Mouse (Mus musculus) hindlimb bud, embryonic 11.5 days (tissue): ENCODE measurements around the gene Extl1.
"Not testable (repeated sequence)": the region's sequence is repeated elsewhere in the genome, so short reads cannot be mapped to it uniquely, and the experiment has no call there.

Source experiments
- DNase-seq: peaks from one replicate; pipeline ENCODE4 v3.0.0-alpha.2; 2012; ENCODE audit warnings: low read depth, low spot score; ENCODE audit errors: extremely low spot score

The Extl1 gene

DNA sequence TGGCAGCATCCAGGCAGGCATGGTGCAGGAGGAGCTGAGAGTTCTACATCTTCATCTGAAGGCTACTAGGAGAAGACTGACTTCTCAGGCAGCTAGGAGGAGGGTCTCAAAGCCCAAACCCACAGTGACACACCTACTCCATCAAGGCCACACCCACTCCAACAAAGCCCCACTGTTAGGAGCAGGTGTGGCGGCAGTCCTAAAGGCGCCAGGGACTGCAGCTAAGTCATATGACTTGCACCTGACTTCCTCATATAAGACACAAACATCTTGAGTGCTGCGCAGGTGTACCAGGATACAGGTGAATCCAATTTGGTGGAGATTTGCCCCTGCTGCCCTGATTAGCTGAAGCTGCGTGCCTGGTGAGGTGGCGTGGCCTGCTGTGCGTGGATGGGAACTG lies at the start of gene Extl1:
Extl1 (minus strand) TSS at position 101 of the 400 bp plus-strand sequence.
- DNase-seq = not testable (repeated sequence)

DNA sequence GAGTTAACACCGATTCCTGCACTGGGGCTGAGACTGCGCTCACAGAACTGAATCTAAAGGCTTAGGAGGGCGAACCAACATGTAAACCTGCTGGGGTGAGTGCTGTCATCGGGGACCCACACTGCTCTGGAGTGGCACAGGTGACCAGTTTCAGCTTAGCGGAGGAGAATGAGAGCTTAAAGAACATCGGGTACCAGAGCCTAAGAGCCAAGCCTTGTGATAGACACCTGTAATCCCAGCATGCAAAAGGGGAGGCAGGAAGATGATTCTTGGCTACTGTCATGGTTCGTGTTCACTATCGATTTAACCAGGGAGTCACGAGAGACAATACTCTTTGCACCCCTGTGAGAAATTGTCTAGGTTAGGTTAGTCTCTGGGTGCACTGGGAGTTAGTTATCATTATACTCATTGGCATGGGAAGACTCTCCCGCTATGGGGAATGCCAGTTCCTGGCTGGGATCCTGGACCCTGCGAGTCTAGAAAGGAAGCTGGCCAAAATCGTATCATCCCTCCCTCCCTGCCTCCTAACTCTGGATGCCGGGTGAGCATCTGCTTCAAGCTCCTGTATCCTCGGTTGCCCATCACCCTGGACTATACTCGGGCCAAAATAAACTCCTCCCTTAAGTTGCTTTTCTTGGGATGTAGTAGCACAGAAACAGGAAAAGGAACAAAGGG lies 49.2 kb upstream of the Extl1 start:
- no peak for DNase-seq

DNA sequence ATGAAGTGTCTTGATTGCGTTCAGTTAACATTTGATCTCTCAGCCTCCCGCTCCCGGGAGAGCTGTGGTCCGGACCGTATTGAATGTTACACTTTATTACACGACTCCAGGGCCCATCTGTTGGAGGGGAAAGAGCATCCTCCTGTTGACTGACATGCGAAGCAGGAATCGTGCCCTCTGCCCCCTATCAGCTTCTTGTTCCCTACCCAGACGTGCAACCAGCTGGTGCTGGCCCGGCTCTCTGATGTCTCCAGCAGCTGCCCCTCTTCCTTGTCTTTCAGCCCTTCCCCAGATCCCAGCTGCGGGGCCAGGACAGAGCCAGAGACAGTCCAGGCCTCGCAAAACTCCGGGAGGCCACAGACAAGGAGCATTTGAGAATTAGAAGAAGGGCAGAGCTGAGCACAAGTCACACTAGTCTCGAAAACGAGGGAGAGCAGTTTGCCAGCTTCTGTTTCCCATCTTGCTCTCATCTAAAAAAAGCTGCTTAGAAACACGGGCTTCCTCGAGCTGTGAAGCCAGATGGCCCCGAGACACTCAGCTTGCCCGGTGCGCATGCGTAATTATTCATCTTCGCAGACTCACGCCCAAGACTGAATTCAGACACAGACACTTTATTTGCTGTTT lies 46.8 kb upstream of the Extl1 start:
- no peak for DNase-seq

DNA sequence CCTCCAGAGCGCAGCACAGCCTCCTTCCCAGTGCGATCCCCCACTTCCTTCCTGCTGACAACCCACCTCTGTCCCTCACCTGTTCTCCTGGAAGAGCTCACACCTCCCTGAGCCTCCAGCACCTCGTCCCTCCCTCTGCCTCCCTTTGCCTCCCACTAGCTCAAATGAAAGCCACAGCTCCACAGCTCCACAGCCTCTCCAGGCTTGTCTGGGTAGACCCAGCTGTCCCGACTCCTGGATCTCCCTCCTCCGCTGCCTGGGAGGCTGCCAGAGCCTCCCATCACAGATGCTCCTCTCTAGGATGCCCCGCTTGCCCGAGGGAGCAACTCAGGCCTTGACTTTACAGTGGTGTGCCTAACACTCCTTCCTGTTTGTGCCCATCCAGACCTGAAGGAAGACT lies 41.4 kb upstream of the Extl1 start:
- no peak for DNase-seq

DNA sequence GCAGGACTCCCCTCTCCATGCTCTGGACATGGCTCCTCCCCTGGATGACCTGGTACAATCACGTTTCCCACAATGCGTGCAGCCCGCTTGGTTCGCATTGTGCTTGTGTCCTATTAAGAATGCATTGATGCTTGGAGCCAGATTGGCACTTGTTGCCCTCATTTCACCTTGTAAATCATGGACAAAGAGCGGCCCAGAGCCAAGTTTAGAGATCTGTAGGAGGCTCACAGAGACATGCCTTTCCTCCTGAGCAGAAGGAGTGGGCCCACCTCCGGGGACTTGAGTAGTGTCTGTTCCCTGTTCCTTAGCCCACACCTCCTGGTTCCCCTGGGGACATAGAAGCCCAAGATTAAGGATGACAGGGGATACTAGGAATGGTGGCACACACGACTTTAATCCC lies 40.3 kb upstream of the Extl1 start:
- DNase-seq = no peak

DNA sequence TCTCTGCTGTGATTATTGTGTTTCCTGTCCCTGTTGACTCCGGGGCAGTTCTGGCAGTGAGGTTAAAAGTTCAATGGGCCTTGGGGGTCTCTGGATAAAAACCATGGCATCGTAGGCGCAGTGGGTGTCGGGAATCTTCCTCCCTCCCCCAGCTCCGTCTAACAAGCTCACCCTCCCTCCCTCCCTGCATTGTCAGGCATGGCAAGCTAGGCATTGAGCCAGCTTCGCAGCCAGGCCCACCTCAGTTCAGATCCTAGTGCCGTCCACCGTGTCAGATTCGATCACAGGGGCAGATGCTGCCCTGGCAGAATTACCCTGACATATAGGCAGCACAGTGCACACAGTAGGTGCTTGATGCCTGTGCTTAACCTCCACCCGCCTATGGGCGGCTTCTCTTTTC lies 38.3 kb upstream of the Extl1 start:
- DNase-seq = no peak

DNA sequence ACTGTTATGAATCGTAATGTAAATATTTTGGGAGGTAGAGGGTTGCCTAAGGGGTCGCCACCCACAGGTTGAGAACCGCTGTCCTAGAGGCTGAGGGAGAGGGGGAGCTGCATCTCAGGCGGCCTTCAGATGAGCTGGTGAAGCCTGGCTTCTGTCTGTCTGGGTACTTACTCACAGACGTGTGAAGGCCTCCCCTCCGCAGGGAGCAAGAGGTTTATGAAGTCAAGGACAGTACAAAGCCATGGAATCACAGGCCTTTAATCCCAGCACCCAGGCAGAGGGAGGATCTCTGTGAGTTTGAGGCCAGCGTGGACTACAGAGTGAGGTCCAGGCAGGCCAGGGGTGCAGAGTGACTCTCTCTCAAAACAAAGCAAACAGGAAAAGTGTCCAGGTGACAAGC lies 33.5 kb upstream of the Extl1 start:
- DNase-seq = no peak

DNA sequence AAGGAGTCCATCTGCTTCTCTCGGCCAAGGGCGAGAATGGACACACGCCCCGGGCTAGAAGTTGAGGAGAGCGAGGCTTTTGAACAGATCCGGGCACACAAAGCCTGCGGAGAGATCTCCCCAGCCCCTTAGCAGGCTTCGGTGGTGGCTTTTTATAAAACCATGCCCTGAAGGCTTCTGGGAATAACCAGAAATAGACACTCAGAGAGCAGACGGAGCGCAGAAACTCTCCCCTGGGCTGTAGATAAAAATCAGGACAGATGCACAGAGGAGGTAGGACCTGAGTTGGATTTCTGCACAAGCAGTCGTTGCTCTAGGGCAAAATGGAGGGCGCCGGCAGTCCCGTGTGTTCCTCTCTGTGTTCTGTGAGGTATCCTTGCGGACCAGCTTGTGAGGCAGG lies 33.0 kb upstream of the Extl1 start:
- no peak for DNase-seq

DNA sequence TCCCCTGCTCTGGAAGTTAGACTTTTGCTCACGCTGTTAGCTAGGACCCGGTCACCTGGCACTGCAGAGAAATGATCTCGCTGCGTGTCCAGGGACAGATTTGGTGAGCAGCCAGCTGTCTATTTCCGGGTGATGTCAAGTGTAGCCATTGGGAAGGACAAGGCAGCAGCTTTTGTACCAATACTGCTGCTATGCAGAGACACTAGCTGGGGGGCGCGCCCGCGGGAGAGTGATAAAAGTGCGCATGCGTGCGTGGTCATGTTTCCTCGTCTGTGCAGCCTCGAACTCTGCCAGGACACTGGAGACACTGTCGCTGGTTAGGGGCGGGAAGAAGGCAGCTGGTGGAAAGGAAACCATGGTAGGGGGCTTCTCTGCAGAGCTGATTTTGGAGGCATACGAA lies 32.5 kb upstream of the Extl1 start:
- DNase-seq = no peak

DNA sequence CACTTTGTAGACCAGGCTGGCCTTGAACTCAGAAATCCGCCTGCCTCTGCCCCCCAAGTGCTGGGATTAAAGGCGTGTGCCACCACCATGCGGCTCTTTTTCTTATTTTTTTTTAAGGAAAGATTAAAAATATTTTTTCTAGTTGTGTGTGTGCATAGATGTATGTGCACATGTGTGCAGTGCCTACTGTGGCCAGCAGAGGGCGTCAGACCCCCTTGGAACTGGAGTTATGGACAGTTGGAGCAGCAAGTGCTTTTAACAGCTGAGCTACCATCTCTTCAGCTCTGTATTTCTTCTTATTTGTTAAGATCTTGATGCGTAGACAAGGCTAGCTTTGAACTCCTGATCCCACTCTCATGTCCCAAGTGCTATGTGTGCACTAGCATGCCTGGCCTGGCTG lies 25.6 kb upstream of the Extl1 start:
- DNase-seq = no peak

DNA sequence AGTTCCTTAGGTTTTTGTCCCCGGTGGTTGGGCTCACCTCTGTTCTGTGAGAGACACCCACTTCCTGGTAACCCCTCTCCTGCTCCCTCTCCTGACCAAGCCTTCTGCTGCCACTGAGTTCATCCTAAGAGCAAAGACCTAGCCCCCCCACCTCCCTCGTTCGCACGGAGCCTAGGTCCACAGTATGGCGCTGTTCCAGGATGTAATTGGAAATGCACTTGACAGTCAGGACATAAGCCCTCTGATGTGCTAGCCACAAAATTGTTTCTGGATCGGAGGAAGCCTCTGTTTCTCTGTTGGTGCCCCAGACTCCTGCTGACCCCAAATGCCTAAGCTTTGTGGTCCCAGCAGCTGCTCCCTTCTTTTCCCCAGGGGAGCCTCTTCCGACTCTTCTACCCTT lies 20.1 kb upstream of the Extl1 start:
- no peak for DNase-seq

DNA sequence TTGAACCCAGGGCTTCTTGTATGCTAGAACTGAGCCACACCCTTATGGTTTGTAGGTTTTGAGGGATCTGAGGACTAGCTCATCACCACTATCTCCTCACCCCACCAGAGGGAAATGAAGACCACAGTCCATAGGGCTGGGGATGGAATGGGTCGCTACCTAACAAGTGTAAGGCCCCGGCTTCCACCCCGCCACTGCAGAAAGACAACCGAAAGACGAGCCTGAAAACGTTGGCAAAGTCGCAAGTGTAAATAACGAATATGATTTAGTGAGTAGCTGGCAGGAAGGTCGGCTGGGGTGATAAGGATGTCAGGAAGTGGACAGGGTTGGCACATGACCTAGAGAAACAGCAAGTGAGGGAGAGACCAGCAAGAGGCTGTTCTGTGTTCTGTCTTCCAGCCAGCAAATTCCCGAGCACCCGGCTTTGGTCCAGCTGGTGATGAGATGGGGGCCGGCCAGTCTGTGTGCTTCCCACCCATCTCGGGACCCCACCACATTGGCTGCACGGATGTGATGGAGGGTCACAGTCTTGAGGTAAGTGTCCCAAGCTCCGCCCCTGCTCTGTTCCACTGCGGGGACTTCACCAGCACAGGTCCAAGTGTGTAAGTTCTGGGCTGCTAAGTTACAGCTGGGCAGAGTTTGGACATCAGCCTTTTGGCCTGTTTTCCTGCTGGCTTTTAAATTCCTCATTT lies 19.1 kb upstream of the Extl1 start:
- no peak for DNase-seq

DNA sequence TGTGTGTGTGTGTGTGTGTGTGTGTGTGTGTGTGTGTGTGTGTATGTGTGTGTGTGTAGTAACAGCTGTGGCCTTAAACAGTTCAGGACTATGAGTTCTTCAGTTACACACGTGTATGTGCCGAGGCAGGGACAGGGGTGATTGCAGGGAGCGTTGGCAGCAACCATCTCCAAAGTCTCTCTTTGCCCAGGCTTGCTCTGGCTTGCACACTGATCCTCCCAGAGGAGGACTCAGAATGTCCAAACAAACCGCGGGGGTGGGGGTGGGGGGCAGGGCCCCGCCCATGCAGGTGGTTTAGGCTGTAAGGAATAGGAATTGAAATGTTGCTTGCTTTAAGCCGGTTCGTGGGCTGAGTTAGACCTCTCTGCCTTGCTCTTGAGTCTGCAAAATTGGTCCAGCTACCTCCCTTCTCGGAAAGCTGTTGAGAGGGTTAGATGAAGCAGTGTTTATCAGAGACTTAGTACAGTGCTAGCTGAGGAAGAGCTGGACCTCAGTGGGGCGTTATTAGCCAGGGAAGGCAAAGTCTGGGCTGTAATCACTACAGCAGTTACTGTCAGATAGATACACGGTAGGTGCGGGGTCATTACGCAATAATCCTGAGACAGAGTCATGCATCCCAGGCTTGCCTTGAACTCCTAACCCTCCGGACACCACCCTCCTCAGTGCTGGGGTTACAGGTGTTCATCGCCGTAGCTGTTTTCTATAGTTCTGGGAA lies 18.4 kb upstream of the Extl1 start:
- no peak for DNase-seq

DNA sequence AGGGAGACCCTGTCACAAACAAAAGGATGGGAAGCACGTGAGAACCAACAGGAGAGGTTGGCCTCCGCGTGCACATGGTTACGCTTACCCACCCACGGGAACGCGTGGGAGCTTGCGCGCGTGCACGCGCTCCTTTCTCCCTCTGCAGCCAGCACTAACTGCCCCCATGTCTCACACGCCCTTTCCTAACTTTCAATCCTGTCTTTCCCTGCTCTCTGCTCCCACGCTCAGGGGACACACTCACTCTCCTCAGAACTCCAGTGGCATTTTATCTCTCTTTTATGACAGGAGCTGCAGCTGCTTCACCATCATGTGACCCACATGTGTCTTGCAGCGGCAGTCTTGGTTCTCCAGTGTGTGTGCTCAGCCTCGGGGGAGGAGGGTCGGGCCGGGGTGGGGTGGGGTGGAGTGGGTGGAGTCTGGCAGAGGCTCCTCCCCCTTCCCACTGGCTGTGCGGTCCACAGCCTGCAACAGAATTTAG lies 17.6 kb upstream of the Extl1 start:
- no peak for DNase-seq

DNA sequence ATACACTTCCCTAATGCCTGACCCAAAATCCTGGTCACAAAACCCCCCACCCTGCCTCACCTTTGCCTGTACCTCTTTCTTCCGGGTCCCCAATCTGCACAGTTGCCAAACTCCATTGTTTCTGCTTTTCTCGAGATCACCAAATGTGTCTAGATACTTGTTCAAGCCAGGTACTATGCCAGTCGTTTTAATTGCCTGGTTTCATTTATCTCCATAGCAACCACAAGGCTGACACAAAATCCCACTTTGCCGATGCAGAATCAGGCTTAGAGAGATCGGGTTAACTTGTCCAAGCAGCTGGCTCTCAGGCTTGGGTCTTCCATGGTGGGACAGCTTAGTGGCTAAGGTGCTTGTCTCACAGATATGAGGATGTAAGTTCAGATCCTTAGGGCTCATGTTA lies 16.6 kb upstream of the Extl1 start:
- DNase-seq = no peak

DNA sequence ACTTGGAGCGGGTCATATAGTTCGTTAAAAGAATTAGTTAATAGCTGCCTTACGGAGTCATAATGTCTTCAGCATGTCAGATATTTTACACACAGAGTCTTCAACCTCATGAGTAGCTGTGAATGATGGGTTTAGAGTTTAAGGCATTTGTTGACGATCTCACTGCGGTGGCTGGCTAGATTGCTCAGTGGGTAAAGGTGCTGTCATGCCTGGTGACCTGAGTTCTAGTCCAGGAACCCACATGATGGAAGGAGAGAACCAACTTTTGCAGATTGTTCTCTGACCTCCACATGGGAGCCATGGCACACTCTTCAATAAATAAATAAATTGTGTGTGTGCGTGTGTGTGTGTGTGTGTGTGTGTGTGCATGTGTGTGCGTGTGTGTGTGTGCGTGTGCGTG lies 14.1 kb upstream of the Extl1 start:
- no peak for DNase-seq

DNA sequence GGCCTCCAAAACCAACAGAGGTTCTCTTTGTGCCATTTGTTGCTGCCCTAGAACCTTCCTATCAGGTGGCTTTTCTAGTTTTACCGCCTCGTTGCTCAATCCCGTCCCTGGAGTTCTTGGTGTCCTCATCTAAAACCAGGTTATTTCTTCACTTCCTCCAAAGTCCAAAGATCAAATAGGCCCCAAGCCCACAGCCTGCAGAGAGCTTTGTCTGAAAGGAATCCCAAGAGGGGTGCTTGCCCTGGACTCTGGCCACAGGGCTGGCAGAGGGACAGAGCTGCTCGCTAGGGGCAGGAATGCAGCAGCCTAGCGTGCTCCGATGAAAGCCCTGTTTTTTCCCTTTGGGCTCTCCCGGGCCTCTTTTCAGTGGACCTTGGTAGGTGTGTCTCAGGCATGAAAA lies 13.5 kb upstream of the Extl1 start:
- no peak for DNase-seq

DNA sequence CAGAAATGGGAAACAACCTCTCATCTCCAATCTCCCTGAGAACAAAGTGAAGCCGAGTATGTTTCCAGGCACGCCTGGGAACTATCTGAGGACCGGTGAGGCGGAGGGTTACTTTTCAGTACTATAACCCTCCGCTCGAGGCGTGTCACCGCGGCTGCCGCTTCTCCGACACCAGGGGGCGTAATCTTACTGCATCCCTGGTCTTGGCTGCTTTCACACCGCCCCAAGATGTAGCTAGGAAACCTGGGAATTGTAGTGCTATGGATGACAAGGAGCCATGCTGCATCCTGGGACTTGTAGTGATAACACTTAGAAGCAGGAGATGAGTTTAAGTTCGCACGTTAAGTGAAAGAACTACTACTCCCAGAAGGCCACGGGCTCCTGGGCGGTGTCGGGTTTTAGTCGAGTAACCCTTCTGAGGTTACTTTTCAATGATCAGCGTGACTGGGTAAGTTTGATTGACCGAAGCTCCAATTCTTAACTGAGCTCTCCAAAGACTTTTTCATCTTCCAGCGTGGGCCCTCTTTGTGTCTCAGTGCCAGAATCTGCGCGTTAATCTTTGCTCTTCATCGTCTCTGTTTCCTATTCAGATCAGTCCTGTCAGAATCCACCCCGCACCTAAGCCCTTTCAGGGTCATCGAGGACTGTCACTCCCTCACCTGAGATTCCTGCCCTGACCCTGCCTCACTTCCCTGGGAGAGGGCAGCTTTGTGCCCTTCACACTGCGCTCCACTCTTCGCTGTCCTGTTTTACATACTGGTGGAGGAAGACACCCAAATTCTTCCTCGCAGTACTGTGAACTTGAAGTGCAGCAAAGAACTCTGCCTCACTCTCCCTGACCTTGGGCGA lies 12.6 kb upstream of the Extl1 start, which contains the start of gene Pafah2:
Pafah2 (plus strand) TSS at position 344 of the 849 bp plus-strand sequence.
- DNase-seq = peak; percentile 98

DNA sequence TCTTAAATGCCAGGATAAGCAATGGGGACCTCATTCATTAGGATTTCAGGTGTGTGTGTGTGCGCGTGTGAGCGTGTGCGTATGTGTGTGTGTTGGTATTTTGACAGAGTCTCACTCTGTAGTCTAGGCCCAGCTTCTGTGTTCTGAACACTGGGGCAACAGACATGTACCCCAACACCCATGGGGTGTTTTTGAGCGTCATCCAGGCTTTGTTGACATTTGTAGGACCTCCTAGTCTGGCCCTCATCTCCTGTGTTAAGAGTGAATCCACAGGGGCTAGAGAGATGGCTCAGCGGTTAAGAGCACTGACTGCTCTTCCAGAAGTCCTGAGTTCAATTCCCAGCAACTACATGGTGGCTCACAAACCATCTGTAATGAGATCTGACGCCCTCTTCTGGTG lies 11.5 kb upstream of the Extl1 start:
- DNase-seq = no peak

DNA sequence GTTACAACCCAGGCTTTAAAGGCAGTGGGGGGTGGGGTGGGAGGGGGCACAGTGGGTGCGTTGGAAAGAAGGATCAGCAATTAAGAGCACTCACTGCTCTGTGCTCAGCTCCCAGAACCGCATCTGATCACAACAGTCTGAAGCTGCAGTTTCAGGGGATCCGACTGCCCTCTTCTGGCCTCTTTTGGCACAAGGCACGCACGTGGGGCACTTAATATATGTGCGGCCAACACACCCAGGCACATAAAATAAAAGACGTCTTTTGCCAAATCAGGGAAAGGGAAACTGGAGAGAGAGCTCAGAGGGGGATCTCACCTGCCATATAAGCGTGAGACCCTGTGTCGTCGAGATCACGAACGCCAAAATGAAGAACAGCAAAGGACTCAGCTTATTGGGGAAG lies 9.4 kb upstream of the Extl1 start:
- no peak for DNase-seq

DNA sequence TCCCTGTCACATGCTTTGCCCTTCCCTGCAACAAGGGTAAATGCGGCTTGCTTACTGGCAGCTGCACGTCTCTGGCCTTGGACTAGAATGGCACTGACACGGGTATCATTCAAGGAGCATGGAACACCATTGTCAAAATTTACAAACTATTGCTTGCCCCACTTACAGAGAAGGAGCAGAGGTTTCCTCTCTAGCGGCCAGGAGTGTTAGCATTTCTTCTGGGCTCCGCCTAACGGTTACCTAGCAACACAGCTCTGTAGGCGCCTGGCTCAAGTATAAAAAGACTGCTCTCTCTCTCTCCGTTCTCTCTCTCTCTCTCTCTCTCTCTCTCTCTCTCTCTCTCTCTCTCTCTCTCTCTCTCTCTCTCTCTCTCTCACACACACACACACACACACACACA lies 8.9 kb upstream of the Extl1 start:
- DNase-seq = no peak
